14 mouse cellular contexts compared by ENCODE assay signal in genomic region chr4:124742839-124743238, GRCm38 (mm10). TPM values are rescaled to one million over a fixed set of nuclear protein-coding genes. Genes with fewer than 3 reads are reported as not detected.
A peak's percentile ranks its signal among the peaks of the same experiment; 100 is the strongest.
DNase-seq lines count a peak whose midpoint lies in the region; ATAC-seq lines count a peak whose summit lies in the region.
"Had no signal": no experiment of that assay in that cellular context is flagged by ENCODE, and none has a peak within 500 bp of the region (broad histone marks: within the 10 kb centered on the region; RNA-seq: fewer than 3 reads in every experiment).

No protein-coding gene starts in this region.

- peak overlapping the region; percentile 83; the same call in 1 of the 2 replicates for H3K4me2 ChIP-seq in heart, embryonic 15.5 days
- 0 out of 2 replicates have a peak overlapping the region, but pooled peaks have one; percentile 71 for H3K4me2 ChIP-seq in limb, embryonic 12.5 days
- peak overlapping the region; percentile 63; the same call in 1 of the 2 replicates for H3K4me2 ChIP-seq in limb, embryonic 15.5 days

- H3K36me3 ChIP-seq in heart, embryonic 15.5 days, result no peaks in the 10 kb centered on the region
- peaks cover 8% of the 10 kb centered on the region; the same call in 1 of the 2 replicates for H3K36me3 ChIP-seq in limb, embryonic 12.5 days
- H3K36me3 ChIP-seq in limb, embryonic 10.5 days, result no peaks in the 10 kb centered on the region
- H3K36me3 ChIP-seq in limb, embryonic 15.5 days, result peaks cover 11% of the 10 kb centered on the region; the same call in 1 of the 2 replicates
- H3K36me3 ChIP-seq: lung, embryonic 15.5 days had no signal

- H3K9ac ChIP-seq in heart, embryonic 15.5 days, result no peak overlapping the region
- no peak overlapping the region for H3K9ac ChIP-seq in limb, embryonic 12.5 days (replicated peaks)
- H3K9ac ChIP-seq in limb, embryonic 15.5 days, result no peak overlapping the region

- no peak for ATAC-seq in heart, embryonic 15.5 days (replicated peaks; ENCODE audit: insufficient number of reproducible peaks, insufficient read depth, low FRiP score, low read depth)
- no peak for ATAC-seq in limb, embryonic 12.5 days (ENCODE audit: insufficient number of reproducible peaks, insufficient read depth, low FRiP score, low TSS enrichment, low read depth)
- no peak for ATAC-seq in limb, embryonic 15.5 days (ENCODE audit: insufficient number of reproducible peaks, low FRiP score, low TSS enrichment, low read depth)
- no peak for ATAC-seq in cerebellum, adult (ENCODE audit: insufficient number of reproducible peaks, low FRiP score, low TSS enrichment)

- 82% methylated on average over 11 of the region's 11 CpGs for WGBS in heart, embryonic 15.5 days
- WGBS in limb, embryonic 12.5 days, result 85% methylated on average over 11 of the region's 11 CpGs
- WGBS in limb, embryonic 10.5 days, result 88% methylated on average over 11 of the region's 11 CpGs
- WGBS in limb, embryonic 15.5 days, result 85% methylated on average over 11 of the region's 11 CpGs

- no peaks in the 10 kb centered on the region for H3K9me3 ChIP-seq in heart, embryonic 15.5 days (replicated peaks)
- no peaks in the 10 kb centered on the region for H3K9me3 ChIP-seq in limb, embryonic 12.5 days
- no peaks in the 10 kb centered on the region for H3K9me3 ChIP-seq in limb, embryonic 10.5 days (replicated peaks)
- H3K9me3 ChIP-seq in limb, embryonic 15.5 days, result no peaks in the 10 kb centered on the region
- H3K9me3 ChIP-seq: forebrain, embryonic 13.5 days; lung, embryonic 15.5 days had no signal

- H3K27me3 ChIP-seq in heart, embryonic 15.5 days, result no peaks in the 10 kb centered on the region
- H3K27me3 ChIP-seq in limb, embryonic 12.5 days, result 0 out of 2 replicates have a peak, but pooled peaks cover 3% of the 10 kb centered on the region
- no peaks in the 10 kb centered on the region for H3K27me3 ChIP-seq in limb, embryonic 10.5 days (ENCODE audit: low read depth, poor library complexity, severe bottlenecking)
- no peaks in the 10 kb centered on the region for H3K27me3 ChIP-seq in limb, embryonic 15.5 days
- H3K27me3 ChIP-seq: forebrain, embryonic 13.5 days; lung, embryonic 15.5 days had no signal

- H3K4me3 ChIP-seq in heart, embryonic 15.5 days, result no peak overlapping the region
- no peak overlapping the region for H3K4me3 ChIP-seq in limb, embryonic 12.5 days (replicated peaks)
- H3K4me3 ChIP-seq in limb, embryonic 10.5 days, result no peak overlapping the region
- H3K4me3 ChIP-seq in limb, embryonic 15.5 days, result no peak overlapping the region

- no peak overlapping the region for H3K27ac ChIP-seq in heart, embryonic 15.5 days
- H3K27ac ChIP-seq in limb, embryonic 12.5 days, result no peak overlapping the region
- no peak overlapping the region for H3K27ac ChIP-seq in limb, embryonic 10.5 days
- no peak overlapping the region for H3K27ac ChIP-seq in limb, embryonic 15.5 days
- H3K27ac ChIP-seq: forebrain, embryonic 13.5 days; lung, embryonic 15.5 days had no signal

- H3K4me1 ChIP-seq in heart, embryonic 15.5 days (replicated peaks), result peaks cover 9% of the 10 kb centered on the region
- peaks cover 5% of the 10 kb centered on the region; the same call in 1 of the 2 replicates for H3K4me1 ChIP-seq in limb, embryonic 12.5 days (replicated peaks)
- H3K4me1 ChIP-seq in limb, embryonic 10.5 days, result peaks cover 13% of the 10 kb centered on the region
- peaks cover 8% of the 10 kb centered on the region for H3K4me1 ChIP-seq in limb, embryonic 15.5 days

- no peak for DNase-seq in heart, postnatal 4 days
- DNase-seq in limb, embryonic 10.5 days (ENCODE audit: low spot score), result no peak
- peak; percentile 50 for DNase-seq in brain, adult 2 months (ENCODE audit: low read depth, low spot score)
- DNase-seq in Muller cell, postnatal 12 days (ENCODE audit: inconsistent ontology term), result no peak
- DNase-seq: adrenal gland, postnatal 36 days; cerebellum, adult 2 months; heart, adult 11 months; thymus, postnatal 14 days had no signal

RNA-seq across cellular contexts. Expression of gene Inpp5b, which starts 1.2 kb away (rescaled TPM):
- 13.7 and 15.5 TPM in 2 replicates for polyA plus RNA-seq in heart, embryonic 15.5 days (2015; fragmentation: Nextera tagmentation; extraction: Ambion mirVana)
- 10 to 100 TPM; 10.3 to 10.5 TPM for total RNA-seq in heart, postnatal 4 days (2021)
- 23.8 and 25.0 TPM in 2 replicates for polyA plus RNA-seq in limb, embryonic 12.5 days (2016; fragmentation: Nextera tagmentation; extraction: Ambion mirVana)
- polyA plus RNA-seq in limb, embryonic 10.5 days (2016; fragmentation: Nextera tagmentation; extraction: Ambion mirVana), result 22.7 and 22.8 TPM in 2 replicates
- polyA plus RNA-seq in limb, embryonic 15.5 days (2015; fragmentation: Nextera tagmentation; extraction: Ambion mirVana), result 31.0 and 33.5 TPM in 2 replicates

RNA-seq across cellular contexts. Expression of gene Sf3a3, which starts 28.3 kb away (rescaled TPM):
- polyA plus RNA-seq in heart, embryonic 15.5 days (2015; fragmentation: Nextera tagmentation; extraction: Ambion mirVana), result 73.6 and 86.5 TPM in 2 replicates
- 10 to 100 TPM; 35.0 to 37.4 TPM for total RNA-seq in heart, postnatal 4 days (2021)
- 221 and 223 TPM in 2 replicates for polyA plus RNA-seq in limb, embryonic 12.5 days (2016; fragmentation: Nextera tagmentation; extraction: Ambion mirVana)
- polyA plus RNA-seq in limb, embryonic 10.5 days (2016; fragmentation: Nextera tagmentation; extraction: Ambion mirVana), result 270 and 284 TPM in 2 replicates
- 131 and 134 TPM in 2 replicates for polyA plus RNA-seq in limb, embryonic 15.5 days (2015; fragmentation: Nextera tagmentation; extraction: Ambion mirVana)

RNA-seq across cellular contexts. Expression of gene Fhl3, which starts 42.3 kb away (rescaled TPM):
- polyA plus RNA-seq in heart, embryonic 15.5 days (2015; fragmentation: Nextera tagmentation; extraction: Ambion mirVana), result 6.2 and 7.5 TPM in 2 replicates
- 10 to 100 TPM; 22.4 to 23.4 TPM for total RNA-seq in heart, postnatal 4 days (2021)
- 7.3 and 10.9 TPM in 2 replicates for polyA plus RNA-seq in limb, embryonic 12.5 days (2016; fragmentation: Nextera tagmentation; extraction: Ambion mirVana)
- 7.7 and 10.1 TPM in 2 replicates for polyA plus RNA-seq in limb, embryonic 10.5 days (2016; fragmentation: Nextera tagmentation; extraction: Ambion mirVana)
- polyA plus RNA-seq in limb, embryonic 15.5 days (2015; fragmentation: Nextera tagmentation; extraction: Ambion mirVana), result 11.5 and 15.4 TPM in 2 replicates

RNA-seq across cellular contexts. Expression of gene Utp11, which starts 49.4 kb away (rescaled TPM):
- 42.6 and 47.5 TPM in 2 replicates for polyA plus RNA-seq in heart, embryonic 15.5 days (2015; fragmentation: Nextera tagmentation; extraction: Ambion mirVana)
- total RNA-seq in heart, postnatal 4 days (2021), result 10 to 100 TPM; 17.3 to 18.7 TPM
- 82.6 and 86.4 TPM in 2 replicates for polyA plus RNA-seq in limb, embryonic 12.5 days (2016; fragmentation: Nextera tagmentation; extraction: Ambion mirVana)
- 73.9 and 77.2 TPM in 2 replicates for polyA plus RNA-seq in limb, embryonic 10.5 days (2016; fragmentation: Nextera tagmentation; extraction: Ambion mirVana)
- polyA plus RNA-seq in limb, embryonic 15.5 days (2015; fragmentation: Nextera tagmentation; extraction: Ambion mirVana), result 74.7 and 79.4 TPM in 2 replicates

RNA-seq across cellular contexts. Expression of gene Mtf1, which starts 59.1 kb away (rescaled TPM):
- 10.1 and 10.6 TPM in 2 replicates for polyA plus RNA-seq in heart, embryonic 15.5 days (2015; fragmentation: Nextera tagmentation; extraction: Ambion mirVana)
- total RNA-seq in heart, postnatal 4 days (2021), result 10 to 100 TPM; 15.2 to 15.3 TPM
- polyA plus RNA-seq in limb, embryonic 12.5 days (2016; fragmentation: Nextera tagmentation; extraction: Ambion mirVana), result 14.1 and 15.0 TPM in 2 replicates
- 15.6 and 17.3 TPM in 2 replicates for polyA plus RNA-seq in limb, embryonic 10.5 days (2016; fragmentation: Nextera tagmentation; extraction: Ambion mirVana)
- polyA plus RNA-seq in limb, embryonic 15.5 days (2015; fragmentation: Nextera tagmentation; extraction: Ambion mirVana), result 10.7 and 12.4 TPM in 2 replicates
